Mouse (Mus musculus) left cerebral cortex, adult 8-10 months (tissue): ENCODE data around the gene Nxph3. TPM values are rescaled to one million over a fixed set of nuclear protein-coding genes. Genes with fewer than 3 reads are reported as not detected.
A peak's percentile ranks its signal among the peaks of the same experiment; 100 is the strongest.

ENCODE experiments used
- DNase-seq, 2 experiments: peaks; one replicate each; pipeline ENCODE4 v3.0.0; 2022; ENCODE audit warnings: low spot score in 2 of 2
- total RNA-seq, 4 experiments: library from RNA; stranded (reverse); gene quantifications; 2 replicates each; pipeline ENCODE4 v1.2.4; 2022

Gene Nxph3
- total RNA-seq: 10 to 100 TPM; 26.5 to 33.0 (median 32.3) TPM

DNA sequence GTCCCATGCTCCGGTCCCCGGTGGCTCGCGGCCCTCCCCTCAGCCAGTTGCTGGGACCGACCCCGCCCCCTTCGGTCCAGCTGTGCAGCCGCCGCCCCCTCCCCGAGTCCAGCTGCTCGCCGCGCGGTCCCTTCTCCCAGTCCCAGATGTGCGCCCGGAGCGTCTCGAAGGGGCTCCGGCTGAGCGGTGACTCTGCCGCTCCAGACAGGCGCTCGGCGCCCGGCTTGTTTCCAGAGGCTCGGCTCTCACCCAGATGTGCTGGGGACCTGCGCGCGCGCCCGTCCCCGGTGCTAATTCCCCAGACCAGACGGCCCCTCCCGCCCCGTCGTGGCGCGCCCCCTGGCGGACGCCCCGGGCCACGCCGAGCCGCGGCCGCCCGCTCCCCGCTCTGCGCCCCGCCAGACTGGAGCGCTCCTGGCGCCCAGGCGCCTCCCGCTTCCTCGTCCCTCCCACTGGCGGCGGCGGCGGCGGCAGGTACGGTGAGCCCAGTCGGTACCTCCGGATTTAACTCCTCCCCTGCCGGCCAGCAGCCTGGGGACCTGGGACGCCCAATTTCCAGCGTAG is at the start of gene Nxph3:
Nxph3 (minus strand) TSS at position 273 of the 564 bp plus-strand sequence.
- peak; percentile 37 to 52 for DNase-seq

DNA sequence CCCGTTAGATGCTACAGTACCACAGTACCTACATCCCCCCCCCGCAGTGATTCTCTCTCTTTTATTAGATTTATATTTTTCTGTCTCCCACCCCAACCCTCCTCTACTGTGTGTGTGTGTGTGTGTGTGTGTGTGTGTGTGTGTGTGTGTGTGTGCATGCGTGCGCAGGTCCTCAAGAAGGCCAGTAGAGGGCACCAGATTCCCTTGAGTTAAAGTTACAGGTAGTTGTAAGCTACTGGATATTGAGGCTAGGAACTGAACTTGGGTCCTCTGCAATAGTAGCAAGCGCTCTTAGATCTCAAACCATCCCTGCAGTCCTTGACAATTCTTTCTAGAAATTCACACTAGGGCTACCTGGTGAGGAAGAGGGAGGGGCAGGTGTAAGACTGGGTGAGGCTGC is 49.5 kb upstream of the Nxph3 start:
- DNase-seq: no peak

DNA sequence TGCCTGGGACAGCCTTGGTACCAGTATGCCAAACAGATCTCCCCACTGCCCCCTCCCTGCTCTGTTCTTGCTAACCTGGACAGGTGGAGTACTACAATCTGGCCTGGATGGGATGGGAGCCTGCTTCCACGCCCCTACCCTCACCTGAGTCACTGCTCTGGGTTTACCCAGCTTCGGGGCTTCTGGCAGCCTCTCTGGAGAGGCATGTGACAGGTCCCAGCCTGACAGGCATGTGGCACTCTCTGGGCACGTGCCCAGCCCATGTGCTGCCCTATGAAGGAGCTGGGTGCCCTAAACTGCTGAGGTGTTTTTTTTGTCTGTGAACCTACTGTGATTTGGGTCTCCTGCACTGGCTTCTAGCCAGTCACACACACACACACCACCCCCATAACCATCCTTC is 46.4 kb upstream of the Nxph3 start:
- no peak for DNase-seq

DNA sequence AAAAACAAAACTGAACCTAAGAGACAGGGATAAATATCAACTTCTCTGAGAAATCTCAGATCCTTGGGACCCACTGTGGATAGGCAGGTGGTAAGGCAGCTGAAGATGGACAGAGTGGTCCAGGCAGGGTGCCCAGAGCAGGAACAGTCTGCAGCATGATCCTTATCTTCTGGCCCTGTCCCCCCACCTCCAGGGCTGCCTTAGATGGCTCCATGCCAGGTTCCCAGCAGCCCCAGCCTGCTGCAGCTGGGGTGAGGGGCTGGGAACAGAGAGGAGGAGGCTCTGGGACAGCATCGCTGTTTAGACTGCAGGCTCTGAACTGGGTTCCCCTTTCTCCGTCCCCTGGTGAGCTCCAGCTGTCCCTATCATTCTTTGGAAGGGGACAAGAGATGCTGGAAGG is 45.4 kb upstream of the Nxph3 start:
- DNase-seq: no peak

DNA sequence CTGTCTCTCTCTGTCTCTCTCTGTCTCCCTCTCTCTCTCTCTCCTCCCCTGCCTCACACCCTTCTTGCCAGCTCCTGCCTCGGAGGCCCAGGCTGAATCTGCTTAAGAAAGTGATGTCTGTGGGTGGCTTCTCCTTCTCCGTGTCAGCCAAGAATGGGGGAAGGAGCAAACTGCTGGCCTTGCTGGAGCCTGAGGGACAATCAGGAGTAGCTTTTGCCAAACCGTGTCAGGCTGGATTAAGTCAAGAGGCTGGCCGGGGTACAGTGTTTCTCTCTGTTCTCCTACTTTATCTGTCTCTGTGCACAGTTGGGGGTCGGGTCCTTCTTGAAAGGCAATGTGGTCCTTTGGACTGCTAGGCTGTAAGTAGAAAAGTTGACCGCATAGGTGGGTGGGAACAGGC is 43.3 kb upstream of the Nxph3 start:
- DNase-seq: no peak

DNA sequence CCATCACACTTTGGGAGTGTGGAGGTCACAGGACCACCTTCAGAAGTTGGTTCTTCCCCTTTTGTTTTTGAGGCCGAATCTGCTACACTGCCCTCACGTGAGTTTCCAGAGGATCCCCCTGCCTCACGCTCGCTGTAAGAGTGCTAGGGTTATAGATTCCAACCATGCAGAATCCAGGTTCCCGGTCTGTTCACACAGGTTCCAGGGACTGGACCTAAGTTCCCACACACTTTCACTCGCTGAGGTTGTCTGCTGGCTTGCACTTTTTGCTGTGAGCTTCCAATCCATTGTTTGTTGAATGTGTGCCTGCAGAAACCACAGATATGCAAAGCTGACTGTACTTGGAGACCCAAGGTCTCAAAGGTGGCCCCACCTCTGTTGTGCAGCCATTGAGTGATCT is 42.7 kb upstream of the Nxph3 start:
- no peak for DNase-seq

DNA sequence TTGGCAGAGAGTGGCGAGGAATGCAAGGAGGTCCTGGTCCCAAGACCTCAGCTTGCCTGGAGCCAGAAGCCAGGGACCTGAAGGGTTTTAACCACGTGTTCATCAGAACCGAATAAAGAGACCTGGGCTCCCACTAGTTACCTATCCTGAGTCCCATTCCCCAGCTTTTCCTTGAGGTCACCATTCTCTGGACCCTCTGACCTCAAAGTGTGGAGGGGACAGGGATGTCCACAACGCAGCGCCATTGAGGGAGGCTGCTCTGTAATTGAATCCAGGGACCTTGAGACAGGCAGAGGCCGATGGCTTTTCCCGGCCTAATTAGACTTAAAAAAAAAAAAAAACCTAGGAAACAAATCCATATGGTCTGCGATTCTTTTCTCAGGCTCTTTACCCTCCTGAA is 40.9 kb upstream of the Nxph3 start:
- DNase-seq: no peak

DNA sequence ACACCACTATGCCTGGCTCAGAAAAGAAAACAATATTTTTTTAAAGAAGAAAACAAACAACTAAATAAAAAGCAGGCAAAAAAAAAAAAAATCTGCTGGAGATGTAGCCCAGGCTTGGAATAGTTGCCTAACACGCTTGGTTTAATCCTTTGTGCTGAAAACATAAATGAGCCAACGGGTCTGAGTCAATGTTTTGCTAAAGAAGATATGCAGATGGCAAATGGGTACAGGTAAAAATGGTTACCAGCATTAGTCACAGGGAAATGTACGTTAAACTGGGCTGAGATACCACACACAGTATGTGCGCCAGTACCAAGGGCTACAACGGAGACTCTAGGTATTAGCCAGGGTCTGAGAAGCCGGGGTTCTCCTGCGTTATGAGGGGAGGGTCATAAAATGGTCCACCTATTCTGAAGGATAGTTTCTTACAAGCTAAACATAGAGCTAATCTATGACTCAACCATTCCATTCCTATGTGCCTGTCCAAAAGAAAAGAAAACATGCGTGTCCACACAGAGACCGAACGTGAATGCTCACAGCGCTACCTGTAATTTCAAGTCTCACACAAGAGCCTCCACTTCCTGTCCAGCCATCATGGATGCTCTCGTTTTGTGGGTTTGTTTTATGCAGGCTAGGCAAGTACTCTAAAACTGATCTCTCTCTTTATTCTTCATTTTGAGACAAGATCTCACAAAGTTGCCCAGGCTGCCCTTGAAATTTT is 36.1 kb upstream of the Nxph3 start:
- no peak for DNase-seq

DNA sequence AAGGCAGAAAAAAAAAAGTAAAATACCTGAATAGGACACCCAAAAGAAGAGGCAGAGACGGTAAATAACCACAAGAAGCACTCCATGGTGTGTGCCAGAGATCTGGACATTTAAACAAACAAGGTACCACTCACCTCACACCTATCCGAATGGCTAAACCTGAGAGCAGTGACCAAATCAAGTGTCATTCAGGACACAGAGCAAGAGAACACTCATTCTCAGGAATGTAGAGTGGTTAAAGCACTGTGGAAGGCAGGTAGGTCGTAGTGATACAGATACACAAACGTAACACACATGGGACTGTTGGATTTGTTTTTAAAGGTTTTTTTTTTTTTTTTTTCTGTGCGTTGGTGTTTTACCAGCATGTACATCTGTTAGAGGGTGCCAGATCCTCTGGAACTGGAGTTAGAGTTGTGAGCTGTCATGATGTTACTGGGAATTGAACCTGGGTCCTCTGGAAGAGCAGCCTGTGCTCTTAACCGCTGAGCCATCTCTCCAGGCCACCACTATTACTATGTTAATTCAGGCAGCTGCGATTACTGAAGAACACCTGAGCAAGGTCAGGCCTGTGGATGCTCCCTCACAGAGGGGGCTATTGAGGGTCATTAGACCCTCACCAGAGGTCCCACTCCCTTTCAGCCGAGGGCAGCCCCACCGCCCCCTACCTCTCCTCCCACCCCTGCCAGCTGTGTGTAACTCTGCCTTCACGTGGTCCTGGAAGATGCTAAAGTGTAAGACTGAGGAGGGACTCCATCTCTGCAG is 31.8 kb upstream of the Nxph3 start:
- DNase-seq: no peak

DNA sequence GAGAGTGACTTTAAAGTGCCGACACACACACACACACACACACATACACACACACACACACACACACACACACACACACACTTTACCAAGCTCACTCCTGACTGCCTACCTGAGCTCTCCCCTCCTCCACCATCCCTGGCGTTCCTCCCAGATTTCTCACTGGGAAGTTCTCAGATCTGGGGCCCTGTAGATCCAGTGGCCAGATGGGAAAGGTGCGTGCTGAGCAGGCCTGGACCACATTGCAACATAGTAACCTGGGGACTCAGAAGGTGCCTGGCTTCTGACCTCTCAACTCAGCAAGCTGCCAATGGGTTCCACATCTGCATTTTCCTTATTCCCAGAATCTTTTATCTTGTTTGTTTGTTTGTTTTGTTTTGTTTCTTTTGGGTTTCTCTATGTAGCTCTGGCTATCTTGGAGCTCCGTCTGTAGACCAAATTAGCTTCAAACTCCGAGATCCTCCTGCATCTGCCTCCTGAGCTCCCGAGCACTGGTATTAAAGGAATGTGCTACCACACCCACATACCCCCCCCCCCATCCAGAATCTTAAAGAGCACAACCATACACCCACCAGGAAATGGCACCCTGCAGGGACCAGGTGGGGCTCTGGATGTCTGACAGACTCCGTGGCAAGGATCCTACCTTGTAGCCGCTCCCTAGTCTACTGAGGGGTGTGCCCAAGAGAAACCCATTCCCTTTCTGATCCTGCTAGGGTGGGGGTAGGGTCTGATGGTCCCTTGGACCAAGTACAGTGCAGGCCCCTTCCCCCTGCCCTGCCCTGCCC is 30.4 kb upstream of the Nxph3 start:
- no peak for DNase-seq

DNA sequence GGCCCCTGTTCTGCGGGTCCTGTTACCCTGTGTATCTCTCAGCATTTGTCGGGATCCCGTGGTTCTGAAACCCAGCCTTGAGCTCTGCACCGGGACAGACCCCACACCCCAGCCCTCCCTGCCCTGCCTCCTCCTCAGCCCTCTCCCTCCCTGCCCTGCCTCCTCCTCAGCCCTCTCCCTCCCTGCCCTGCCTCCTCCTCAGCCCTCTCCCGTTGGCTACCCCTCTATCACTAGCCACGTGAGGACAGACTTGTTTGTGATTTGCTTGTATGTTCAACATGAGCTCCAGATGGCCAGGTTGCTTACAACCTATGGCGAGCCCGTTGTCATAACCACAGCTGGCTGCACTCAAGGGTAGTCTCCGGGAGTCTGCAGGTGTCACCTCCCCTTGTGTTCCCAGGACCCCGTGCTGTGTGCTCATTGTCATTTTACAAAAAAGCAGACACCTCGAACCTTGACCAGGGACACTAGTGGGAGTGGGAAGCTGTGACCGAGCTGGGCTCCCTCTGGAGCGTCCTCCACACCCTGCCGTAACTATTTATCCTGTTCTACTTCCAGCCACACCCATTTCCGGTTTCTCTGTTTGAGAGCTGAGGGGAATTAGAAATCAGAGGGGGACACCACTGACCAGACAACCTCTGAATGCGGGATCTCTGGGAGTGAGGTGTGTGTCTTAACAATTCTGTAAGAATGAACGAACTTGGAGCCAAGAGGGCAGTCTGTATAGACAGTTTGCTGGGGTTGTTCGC is 26.4 kb upstream of the Nxph3 start:
- DNase-seq: no peak

DNA sequence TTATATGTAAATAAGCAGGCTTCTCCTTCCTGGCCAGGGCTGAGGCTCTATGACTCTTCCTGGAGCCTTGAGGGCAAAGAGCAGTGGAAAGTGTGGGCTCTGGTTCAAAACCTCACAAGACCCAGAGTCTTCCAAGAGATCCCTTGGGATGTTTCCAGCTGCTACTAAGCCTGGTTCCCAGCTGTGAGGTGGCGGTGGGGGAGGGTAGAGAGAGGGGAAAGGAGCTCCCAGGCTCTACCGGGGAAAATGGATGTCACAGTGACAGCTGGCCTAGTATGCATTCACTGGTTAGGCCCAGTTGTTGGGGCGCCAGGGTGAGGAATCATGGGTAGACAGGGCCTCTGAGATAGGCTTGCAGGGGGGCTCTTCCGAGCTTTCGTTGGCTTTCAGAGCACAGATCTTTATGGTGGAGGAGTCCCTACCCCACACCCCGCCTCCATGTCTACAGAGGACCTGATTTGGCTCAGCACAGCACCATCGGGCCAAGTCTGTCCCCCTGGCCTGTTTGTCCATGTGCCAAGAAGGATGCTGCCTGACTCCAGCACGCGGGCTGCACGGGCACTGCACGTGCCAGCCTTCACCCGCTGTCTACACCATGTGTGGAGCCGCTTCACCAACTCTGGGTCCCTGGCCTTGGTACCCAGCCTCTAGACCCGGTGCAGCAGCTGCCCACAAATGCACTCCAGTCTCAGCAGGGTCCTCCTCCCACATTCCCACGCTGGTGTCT is 24.2 kb upstream of the Nxph3 start:
- DNase-seq: no peak

DNA sequence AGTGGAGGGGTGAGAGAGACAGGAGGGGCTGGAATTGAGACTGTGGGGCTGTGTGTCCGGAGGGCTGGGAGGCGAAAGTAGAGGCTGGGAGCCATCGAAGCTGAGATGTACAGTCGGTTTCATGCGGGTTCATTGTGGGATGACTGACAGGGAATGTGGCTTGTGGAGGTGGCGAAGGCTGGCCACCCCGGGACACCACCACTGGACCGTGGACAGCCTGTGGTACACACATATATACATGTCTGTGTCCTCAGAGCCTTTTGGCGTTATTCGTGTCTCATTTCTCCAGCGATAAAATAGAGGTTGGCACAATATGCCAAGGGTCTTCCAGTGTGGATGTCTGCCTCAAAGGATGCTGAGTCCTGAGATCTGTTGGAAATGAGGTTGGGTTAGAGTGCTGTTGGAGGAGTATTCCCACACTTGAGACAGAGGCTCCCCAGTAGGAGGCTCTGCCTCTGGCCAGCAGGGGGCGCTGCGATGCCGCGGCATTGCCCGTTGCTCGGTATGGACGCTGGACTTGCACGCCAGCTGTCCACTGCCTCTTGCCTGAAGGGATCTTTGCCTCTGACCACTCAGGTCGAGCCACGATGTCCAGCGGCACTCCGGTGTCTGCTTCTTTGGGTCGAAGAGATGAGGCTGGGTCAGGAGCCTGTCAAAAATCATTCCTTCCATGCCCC is 19.3 kb upstream of the Nxph3 start:
- DNase-seq: peak in 1 of 2 experiments; percentile 82

DNA sequence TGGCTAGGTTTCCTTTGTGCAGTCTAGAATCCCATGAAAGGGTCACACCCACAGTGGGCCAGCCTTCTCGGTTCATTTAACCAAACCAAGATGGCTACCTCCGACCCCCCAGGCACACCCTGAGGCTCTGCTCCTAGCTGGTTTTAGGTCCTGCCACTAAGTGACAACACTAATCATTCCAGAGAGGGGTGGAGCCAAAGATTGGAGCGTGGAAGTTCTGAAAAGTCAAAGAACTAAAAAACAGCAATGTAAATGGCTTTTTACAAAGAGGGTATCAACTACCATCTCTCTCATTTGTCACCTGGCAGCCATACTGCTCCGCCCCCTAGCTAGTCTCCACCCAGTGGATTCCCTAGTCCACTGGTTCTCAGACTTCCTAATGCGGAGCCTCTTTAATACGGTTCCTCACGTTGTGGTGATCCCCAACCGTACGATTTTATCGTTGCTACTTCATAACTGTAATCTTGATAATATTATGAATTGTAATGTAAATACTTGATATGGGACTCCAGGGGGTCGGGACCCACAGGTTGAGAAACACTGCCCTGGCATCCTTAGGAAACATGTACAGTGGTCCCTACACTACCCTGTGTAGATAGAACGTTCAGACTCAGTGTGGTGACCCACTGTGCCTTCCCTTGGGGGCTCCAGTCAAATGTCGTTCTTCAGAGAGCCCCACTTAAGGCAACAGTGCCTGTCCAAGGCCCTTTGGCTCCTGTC is 18.1 kb upstream of the Nxph3 start:
- no peak for DNase-seq

DNA sequence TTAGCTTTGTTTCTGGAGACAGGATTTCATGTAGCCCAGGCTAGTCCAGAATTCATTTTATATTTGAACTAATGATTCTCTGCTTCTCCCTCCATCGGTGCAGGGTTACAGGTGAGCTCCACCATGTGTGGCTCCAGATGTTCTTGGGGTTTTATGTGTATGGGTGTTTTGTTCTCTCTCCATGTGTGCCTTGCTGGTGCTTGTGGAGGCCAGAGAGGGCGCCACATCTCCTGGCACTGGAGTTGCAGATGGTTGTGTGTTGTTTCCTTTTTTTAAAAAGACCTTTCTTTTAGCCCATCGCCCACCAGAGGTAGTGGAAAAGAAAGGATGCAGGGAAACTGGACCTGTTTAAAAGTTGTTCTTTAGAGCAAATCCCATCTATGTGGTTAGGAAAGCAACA is 13.9 kb upstream of the Nxph3 start:
- DNase-seq: no peak

DNA sequence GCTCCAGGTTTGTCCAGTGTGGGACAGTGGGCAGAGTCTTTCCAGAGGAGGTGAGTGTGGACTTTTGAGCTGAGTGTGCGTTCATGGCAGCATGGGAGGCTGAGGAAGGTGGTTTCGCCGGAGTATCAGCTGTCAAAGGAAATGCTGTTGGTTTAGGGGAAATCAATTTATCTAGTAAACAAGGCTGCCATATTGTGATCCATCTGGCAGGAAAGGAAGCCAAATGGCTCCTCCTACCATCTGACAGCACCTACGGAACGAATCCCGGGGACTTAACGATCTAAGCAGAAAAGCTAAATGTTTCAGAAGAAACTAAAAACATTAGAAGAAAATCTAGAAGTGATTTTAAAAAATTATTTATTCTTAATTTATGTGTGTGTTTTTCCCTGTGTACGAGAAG is 12.9 kb upstream of the Nxph3 start:
- DNase-seq: no peak

DNA sequence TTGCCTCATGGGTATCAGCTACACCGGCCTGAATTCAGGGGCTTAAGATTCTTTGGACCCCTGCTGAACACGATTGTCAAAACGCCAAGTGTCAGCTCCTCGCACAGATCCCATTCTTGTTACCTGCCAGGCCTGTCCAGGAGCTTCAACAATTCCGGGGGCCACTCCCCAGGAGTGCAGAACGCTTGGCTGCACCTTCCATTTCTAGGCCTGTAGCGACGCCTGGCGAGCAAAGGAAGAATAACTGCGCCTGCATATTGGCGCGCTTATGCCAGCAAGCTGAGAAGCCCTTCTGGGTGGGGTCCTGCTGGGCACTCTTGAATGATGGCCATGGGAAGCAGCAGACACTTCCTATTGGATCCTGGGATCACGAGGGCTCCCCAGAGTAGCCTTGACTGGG is 7.2 kb upstream of the Nxph3 start:
- peak in 1 of 2 experiments; percentile 68 for DNase-seq

DNA sequence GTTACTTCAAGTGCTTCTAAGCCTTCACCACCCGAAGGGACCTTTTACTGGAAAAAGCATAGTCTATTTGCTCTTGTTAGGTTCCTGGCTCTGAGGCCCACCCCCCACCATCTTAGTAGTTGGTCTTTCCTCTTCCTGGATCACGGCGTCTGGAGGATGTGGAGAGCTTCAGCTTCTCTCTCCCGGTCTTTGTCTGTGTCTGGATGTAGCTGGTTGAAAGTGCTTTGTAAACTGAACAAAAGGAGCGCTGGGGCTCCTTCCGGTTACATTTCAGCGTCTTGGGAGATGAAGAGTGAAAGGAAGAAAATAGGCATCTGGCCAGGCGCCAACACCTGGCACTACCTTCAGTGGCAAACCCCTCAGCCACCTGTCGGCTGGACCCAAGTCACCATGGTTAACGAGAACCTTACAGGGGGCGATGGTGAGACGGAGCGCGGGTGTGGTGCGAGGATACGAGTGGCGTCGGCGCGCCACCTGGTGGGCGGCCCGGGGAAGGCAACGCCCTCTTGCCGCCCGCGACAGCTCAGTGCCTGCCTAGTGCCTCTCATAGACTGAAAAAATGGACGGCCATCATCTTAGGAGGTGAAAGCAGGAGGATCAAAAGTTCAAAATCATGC is 6.2 kb upstream of the Nxph3 start:
- DNase-seq: peak; percentile 66 to 81

DNA sequence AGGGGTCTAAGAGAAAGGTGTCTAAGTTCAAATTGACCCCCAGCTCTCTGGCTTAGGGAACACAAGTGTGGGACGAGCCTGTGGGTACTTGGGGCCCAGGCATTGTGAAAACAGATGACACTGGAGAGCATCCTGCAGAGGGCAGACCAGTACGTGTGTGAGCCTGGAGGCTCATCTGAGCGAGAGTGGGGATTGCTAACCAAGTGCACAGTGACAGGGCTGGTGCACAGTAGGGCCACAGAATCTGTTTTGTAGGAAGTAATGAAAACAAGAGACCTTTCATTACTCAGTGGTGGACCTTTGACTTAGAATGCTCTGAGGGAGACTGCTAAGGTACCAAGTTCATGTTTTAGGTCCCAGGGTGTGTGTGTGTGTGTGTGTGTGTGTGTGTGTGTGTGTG is 5.6 kb upstream of the Nxph3 start:
- no peak for DNase-seq
